Mouse (Mus musculus) kidney, adult 11 months (tissue): ENCODE measurements around the gene Tpd52l2.
"Not testable (repeated sequence)": the region's sequence is repeated elsewhere in the genome, so short reads cannot be mapped to it uniquely, and the experiment has no call there.

ENCODE experiments used
- DNase-seq: peaks from one replicate; pipeline ENCODE4 v3.0.0; 2022

The Tpd52l2 gene

GRCm38 (mm10) chr2:181487338-181488277 lies 9.3 kb upstream of the Tpd52l2 start:
- DNase-seq, result peak; percentile 83

GRCm38 (mm10) chr2:181491432-181492205 lies 5.3 kb upstream of the Tpd52l2 start:
- peak; percentile 34 for DNase-seq

- no peak for DNase-seq
Measured at GRCm38 (mm10) chr2:181492206-181492605, 4.7 kb upstream of the Tpd52l2 start.

GRCm38 (mm10) chr2:181493156-181493927 lies 3.6 kb upstream of the Tpd52l2 start, which contains the start of gene Abhd16b:
Gene Abhd16b, plus strand, starts transcription at chr2:181493206.
- DNase-seq, result no peak

GRCm38 (mm10) chr2:181494266-181494945 lies 2.5 kb upstream of the Tpd52l2 start:
- no peak for DNase-seq

GRCm38 (mm10) chr2:181495845-181496244 lies 1.1 kb upstream of the Tpd52l2 start:
- not testable (repeated sequence) for DNase-seq

- DNase-seq, result peak; percentile 53
Measured at GRCm38 (mm10) chr2:181496281-181496680, 661 bp upstream of the Tpd52l2 start.

- DNase-seq, result peak; percentile 70
Measured at GRCm38 (mm10) chr2:181497548-181497875, 570 bp downstream of the Tpd52l2 start.

GRCm38 (mm10) chr2:181498644-181499043 lies 1.7 kb downstream of the Tpd52l2 start:
- no peak for DNase-seq

- DNase-seq, result no peak
Measured at GRCm38 (mm10) chr2:181509191-181509590, 12.2 kb downstream of the Tpd52l2 start.

GRCm38 (mm10) chr2:181511231-181511630 lies 14.3 kb downstream of the Tpd52l2 start:
- no peak for DNase-seq

GRCm38 (mm10) chr2:181519201-181519600 lies 22.3 kb downstream of the Tpd52l2 start:
- no peak for DNase-seq

- peak; percentile 99 for DNase-seq
Measured at GRCm38 (mm10) chr2:181520118-181520935, 23.4 kb downstream of the Tpd52l2 start, which contains the start of gene Dnajc5. Gene Dnajc5, plus strand, starts transcription at chr2:181520485.

- no peak for DNase-seq
Measured at GRCm38 (mm10) chr2:181520936-181521227, 23.9 kb downstream of the Tpd52l2 start.

- no peak for DNase-seq
Measured at GRCm38 (mm10) chr2:181521491-181521890, 24.5 kb downstream of the Tpd52l2 start.

- DNase-seq, result peak; percentile 17
Measured at GRCm38 (mm10) chr2:181522811-181523210, 25.9 kb downstream of the Tpd52l2 start.

- DNase-seq, result no peak
Measured at GRCm38 (mm10) chr2:181525526-181525925, 28.6 kb downstream of the Tpd52l2 start.

- DNase-seq, result no peak
Measured at GRCm38 (mm10) chr2:181529076-181529475, 32.1 kb downstream of the Tpd52l2 start.

- DNase-seq, result no peak
Measured at GRCm38 (mm10) chr2:181532589-181532988, 35.6 kb downstream of the Tpd52l2 start.

GRCm38 (mm10) chr2:181536410-181536809 lies 39.5 kb downstream of the Tpd52l2 start:
- no peak for DNase-seq

- no peak for DNase-seq
Measured at GRCm38 (mm10) chr2:181537444-181538047, 40.6 kb downstream of the Tpd52l2 start.
